Mouse (Mus musculus) liver, embryonic 11.5 days (tissue): ENCODE measurements around the gene Rnaseh2a. TPM values are rescaled to one million over a fixed set of nuclear protein-coding genes. Genes with fewer than 3 reads are reported as not detected.

Experiments used
- ATAC-seq: fragments of 200-750 bp; cut with Nextera tagmentation; replicated peaks from 2 replicates; pipeline ENCODE4 v1.8.0; 2017; ENCODE audit warnings: moderate number of reproducible peaks, mild to moderate bottlenecking, moderate TSS enrichment, moderate library complexity; ENCODE audit not compliant: low FRiP score
- DNase-seq: peaks from one replicate; pipeline ENCODE4 v3.0.0-alpha.2; 2017; ENCODE audit warnings: low spot score
- H3K27ac ChIP-seq: fragments of 300-500 bp; sonication (generic); 2 replicates; pipeline ENCODE4 v1.5.1; 2014; ENCODE audit warnings: mild to moderate bottlenecking, low read depth, low read length, control low read depth
- H3K27me3 ChIP-seq: fragments of 300-500 bp; sonication (generic); replicated peaks from 2 replicates; pipeline ENCODE4 v1.6.1; 2014; ENCODE audit warnings: low read length, mixed read lengths; ENCODE audit not compliant: control insufficient read depth, insufficient read depth
- H3K36me3 ChIP-seq: fragments of 300-500 bp; sonication (generic); 2 replicates; pipeline ENCODE4 v1.6.1; 2014; ENCODE audit warnings: mild to moderate bottlenecking, low read length, moderate library complexity, mixed read lengths; ENCODE audit not compliant: control insufficient read depth, insufficient read depth
- H3K4me1 ChIP-seq: fragments of 300-500 bp; sonication (generic); replicated peaks from 2 replicates; pipeline ENCODE4 v1.6.1; 2014; ENCODE audit warnings: low read length, mixed read lengths; ENCODE audit not compliant: control insufficient read depth, insufficient read depth
- H3K4me2 ChIP-seq: fragments of 300-500 bp; sonication (generic); 2 replicates; pipeline ENCODE4 v1.6.1; 2014; ENCODE audit warnings: mild to moderate bottlenecking, control low read depth, moderate library complexity
- H3K4me3 ChIP-seq: fragments of 300-500 bp; sonication (generic); 2 replicates; pipeline ENCODE4 v1.5.1; 2014; ENCODE audit warnings: low read depth, low read length, control low read depth
- H3K9ac ChIP-seq: fragments of 300-500 bp; sonication (generic); 2 replicates; pipeline ENCODE4 v1.6.1; 2014; ENCODE audit warnings: low read depth, low read length, control low read depth
- H3K9me3 ChIP-seq: fragments of 300-500 bp; sonication (generic); 2 replicates; pipeline ENCODE4 v1.6.1; 2016; ENCODE audit warnings: low read length, inconsistent platforms, mixed read lengths; ENCODE audit not compliant: control insufficient read depth
- WGBS: fragments of 180-500 bp; shearing (Covaris S2); extraction: QIAGEN DNeasy Blood & Tissue Kit; methylation state at CpG from one replicate; pipeline ENCODE4 v1.1.7; 2014; 5-methylcytosine and 5-hydroxymethylcytosine counted together
- polyA plus RNA-seq: library from polyadenylated mRNA; unstranded; fragments of >200 nt; fragmentation: Nextera tagmentation; extraction: Ambion mirVana; gene quantifications from 2 replicates; pipeline ENCODE4 v1.2.1, GENCODE M21; 2014

The Rnaseh2a gene
- polyA plus RNA-seq, 1 experiment from 2014 or later: 197 TPM

- Histone ChIP-seq H3K4me3 (peak overlapping the region; percentile 47; the same call in 1 of the 2 replicates), H3K27ac (no peak overlapping the region), H3K27me3 (peaks cover 64% of the 10 kb centered on the region), H3K4me2 (peak overlapping the region; percentile 30; the same call in 1 of the 2 replicates), H3K36me3 (no peaks in the 10 kb centered on the region), H3K4me1 (peaks cover 13% of the 10 kb centered on the region), H3K9ac (no peak overlapping the region), H3K9me3 (no peaks in the 10 kb centered on the region)
- 11% methylated on average over 11 of the region's 11 CpGs for WGBS
- DNase-seq (no peak), ATAC-seq (peak; percentile 17; the same call in 1 of the 2 replicates)
Measured at GRCm38 (mm10) chr8:84945235-84945632, 24.3 kb downstream of the Rnaseh2a start.

- peak; percentile 84 for ATAC-seq
- H3K36me3 ChIP-seq: no peaks in the 10 kb centered on the region
- peak overlapping the region; percentile 30 for H3K4me2 ChIP-seq
- peak overlapping the region; percentile 18; the same call in 1 of the 2 replicates for H3K4me3 ChIP-seq
- WGBS: 4% methylated on average over 26 of the region's 26 CpGs
- H3K27ac ChIP-seq: no peak overlapping the region
- peaks cover 13% of the 10 kb centered on the region for H3K4me1 ChIP-seq
- H3K27me3 ChIP-seq: peaks cover 58% of the 10 kb centered on the region
- no peak overlapping the region for H3K9ac ChIP-seq
- no peaks in the 10 kb centered on the region for H3K9me3 ChIP-seq
- peak; percentile 72 for DNase-seq
Measured at GRCm38 (mm10) chr8:84944478-84945160, 24.9 kb downstream of the Rnaseh2a start.

GRCm38 (mm10) chr8:84943699-84944098, 25.9 kb downstream of the Rnaseh2a start:
- no peak overlapping the region for H3K9ac ChIP-seq
- H3K27me3 ChIP-seq: peaks cover 55% of the 10 kb centered on the region
- ATAC-seq: no peak
- H3K36me3 ChIP-seq: no peaks in the 10 kb centered on the region
- WGBS: 23% methylated on average over 4 of the region's 4 CpGs
- H3K9me3 ChIP-seq: no peaks in the 10 kb centered on the region
- peaks cover 13% of the 10 kb centered on the region for H3K4me1 ChIP-seq
- no peak overlapping the region for H3K4me2 ChIP-seq
- no peak for DNase-seq
- no peak overlapping the region for H3K27ac ChIP-seq
- no peak overlapping the region for H3K4me3 ChIP-seq

DNA sequence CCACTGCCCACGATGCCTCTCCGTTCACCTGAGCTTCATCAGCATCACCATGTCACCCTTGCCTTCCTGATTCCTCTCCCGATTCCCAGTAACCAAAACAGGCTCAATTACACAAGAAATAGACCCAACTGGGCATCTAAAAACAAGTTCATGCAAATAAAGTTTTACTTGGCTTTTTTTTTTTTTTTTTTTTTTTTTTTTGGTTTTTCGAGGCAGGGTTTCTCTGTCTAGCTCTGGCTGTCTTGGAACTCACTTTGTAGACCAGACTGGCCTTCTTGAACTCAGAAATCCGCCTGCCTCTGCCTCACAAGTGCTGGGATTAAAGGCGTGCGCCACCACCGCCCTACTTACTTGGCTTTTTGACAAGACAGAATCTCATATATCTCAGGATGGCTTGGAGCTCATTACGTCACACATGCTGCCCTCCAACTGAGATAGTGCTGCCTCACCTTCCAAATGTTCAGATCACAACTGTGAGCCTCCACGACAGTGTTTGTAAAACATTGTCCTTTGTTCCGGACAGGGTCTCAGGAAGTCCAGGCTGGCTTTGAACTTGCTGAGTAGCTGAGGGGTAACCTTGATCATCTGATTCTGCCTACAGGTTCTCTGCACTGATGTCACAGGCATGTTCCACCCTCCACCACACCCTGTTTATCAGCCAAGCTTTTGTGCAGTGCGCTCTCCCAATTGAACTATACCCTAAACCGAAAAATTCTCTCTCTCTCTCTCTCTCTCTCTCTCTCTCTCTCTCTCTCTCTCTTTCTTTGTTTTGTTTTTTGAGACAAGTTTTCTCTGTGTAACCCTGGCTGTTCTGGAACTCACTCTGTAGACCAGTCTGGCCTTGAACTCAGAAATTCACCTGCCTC, 31.7 kb downstream of the Rnaseh2a start:
- peak overlapping the region; percentile 73 for H3K4me2 ChIP-seq
- H3K4me3 ChIP-seq: peak overlapping the region; percentile 47
- WGBS: 59% methylated on average over 13 of the region's 13 CpGs

GRCm38 (mm10) chr8:84936962-84937546, 32.5 kb downstream of the Rnaseh2a start, which contains the start of gene Mast1:
TSS of gene Mast1 (minus strand) at chr8:84937359.
- peak; percentile 82 for ATAC-seq
- Histone ChIP-seq H3K9ac (no peak within 1 kb of the TSS), H3K4me1 (peaks cover 18% of the 10 kb centered on the region), H3K36me3 (no peaks in the 10 kb centered on the region), H3K4me3 (peak within 1 kb of the TSS; percentile 47), H3K27ac (no peak within 1 kb of the TSS), H3K27me3 (peaks cover 54% of the 10 kb centered on the region), H3K4me2 (peak within 1 kb of the TSS; percentile 73), H3K9me3 (no peaks in the 10 kb centered on the region)
- peak; percentile 75 for DNase-seq
- under 1% methylated on average over 49 of the region's 50 CpGs for WGBS

More for the DNA sequence above, 31.7 kb downstream of the Rnaseh2a start:
- Histone ChIP-seq H3K27ac (no peak overlapping the region), H3K4me1 (peaks cover 18% of the 10 kb centered on the region), H3K9ac (no peak overlapping the region), H3K9me3 (no peaks in the 10 kb centered on the region), H3K27me3 (peaks cover 48% of the 10 kb centered on the region), H3K36me3 (no peaks in the 10 kb centered on the region)
- ATAC-seq (no peak), DNase-seq (no peak)

DNA sequence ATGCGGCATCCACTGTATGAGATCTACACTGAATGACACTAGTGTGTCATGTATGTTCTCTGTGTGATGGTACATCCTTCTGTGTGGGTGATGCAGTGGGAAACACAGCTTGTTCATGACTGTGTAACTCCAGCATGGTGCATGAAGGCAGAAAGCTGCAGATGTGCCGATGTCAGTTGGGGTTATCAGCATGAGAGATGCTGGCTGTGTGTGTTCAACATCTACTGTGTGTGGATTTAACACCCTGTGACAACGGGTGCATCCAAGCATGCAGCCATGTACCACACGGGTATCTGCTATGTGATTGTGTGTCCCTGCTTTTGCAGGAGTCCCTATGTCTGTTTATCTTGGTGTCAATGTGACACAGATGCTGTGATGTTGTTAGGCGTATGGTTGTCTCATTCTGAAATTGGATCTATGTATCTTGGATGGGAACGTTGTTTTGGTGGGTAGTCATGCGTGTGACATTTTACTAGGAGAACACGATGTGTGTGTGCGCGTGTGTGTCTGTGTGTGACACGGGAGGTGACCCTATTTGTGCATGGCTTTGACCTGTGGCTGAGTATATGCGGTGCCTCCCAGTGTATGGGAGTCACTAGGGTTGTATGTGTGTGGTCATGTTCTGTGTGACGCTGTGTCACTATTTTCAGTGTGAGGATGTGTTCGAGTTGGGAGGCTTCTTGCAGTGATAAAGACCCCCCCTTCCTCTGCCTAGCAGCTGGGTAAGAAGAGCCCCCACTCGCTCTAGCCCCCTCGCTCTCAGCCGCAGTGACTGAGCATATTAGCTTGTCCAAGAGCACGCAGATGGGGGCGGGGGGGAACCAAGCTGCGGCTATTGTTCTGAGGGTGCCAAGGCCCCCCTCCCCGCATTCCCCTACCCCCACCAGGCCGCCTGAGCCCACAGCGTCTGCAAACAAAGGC, 33.3 kb downstream of the Rnaseh2a start:
- DNase-seq (no peak), ATAC-seq (no peak)
- peaks cover 61% of the 10 kb centered on the region for H3K27me3 ChIP-seq
- peak overlapping the region; percentile 73 for H3K4me2 ChIP-seq
- H3K9ac ChIP-seq: no peak overlapping the region
- H3K9me3 ChIP-seq: no peaks in the 10 kb centered on the region
- no peak overlapping the region for H3K27ac ChIP-seq
- no peaks in the 10 kb centered on the region for H3K36me3 ChIP-seq
- peak overlapping the region; percentile 47 for H3K4me3 ChIP-seq
- 23% methylated on average over 23 of the region's 23 CpGs for WGBS
- peaks cover 18% of the 10 kb centered on the region for H3K4me1 ChIP-seq

DNA sequence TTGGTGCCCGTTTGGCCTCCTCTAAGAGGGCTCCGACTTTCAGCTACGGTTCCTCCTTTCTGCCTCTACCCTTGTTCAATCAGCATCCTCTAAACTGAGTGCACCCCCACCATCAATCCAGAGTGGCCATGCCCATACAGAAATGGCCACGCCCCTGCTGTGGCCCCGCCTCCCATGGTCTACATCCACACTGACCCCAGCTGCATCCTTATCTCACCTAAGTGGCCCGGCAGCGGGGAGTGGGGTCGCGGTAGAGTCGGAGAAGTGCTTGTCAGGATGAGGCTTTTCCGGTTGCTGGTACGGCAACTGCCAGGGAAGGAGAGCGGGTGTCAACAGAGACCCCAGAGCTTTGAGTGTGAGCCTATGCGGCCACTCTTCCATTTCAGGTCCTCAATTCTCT, 34.1 kb downstream of the Rnaseh2a start:
- no peak for DNase-seq

GRCm38 (mm10) chr8:84934860-84935259, 34.7 kb downstream of the Rnaseh2a start:
- Histone ChIP-seq H3K4me3 (no peak overlapping the region), H3K9me3 (no peaks in the 10 kb centered on the region), H3K4me2 (no peak overlapping the region), H3K4me1 (peaks cover 18% of the 10 kb centered on the region), H3K9ac (no peak overlapping the region), H3K27ac (no peak overlapping the region), H3K36me3 (no peaks in the 10 kb centered on the region), H3K27me3 (peaks cover 73% of the 10 kb centered on the region)
- ATAC-seq (no peak), DNase-seq (no peak)
- WGBS: 6% methylated on average over 15 of the region's 15 CpGs

More for the DNA sequence above, 34.1 kb downstream of the Rnaseh2a start:
- H3K36me3 ChIP-seq: no peaks in the 10 kb centered on the region
- no peaks in the 10 kb centered on the region for H3K9me3 ChIP-seq
- H3K9ac ChIP-seq: no peak overlapping the region
- H3K27me3 ChIP-seq: peaks cover 67% of the 10 kb centered on the region
- WGBS: 7% methylated on average over 14 of the region's 14 CpGs
- ATAC-seq: no peak
- H3K4me1 ChIP-seq: peaks cover 18% of the 10 kb centered on the region
- no peak overlapping the region for H3K4me3 ChIP-seq
- no peak overlapping the region for H3K4me2 ChIP-seq
- no peak overlapping the region for H3K27ac ChIP-seq
